Mouse (Mus musculus): Measurements from ENCODE around the gene Slc12a1.

DNA sequence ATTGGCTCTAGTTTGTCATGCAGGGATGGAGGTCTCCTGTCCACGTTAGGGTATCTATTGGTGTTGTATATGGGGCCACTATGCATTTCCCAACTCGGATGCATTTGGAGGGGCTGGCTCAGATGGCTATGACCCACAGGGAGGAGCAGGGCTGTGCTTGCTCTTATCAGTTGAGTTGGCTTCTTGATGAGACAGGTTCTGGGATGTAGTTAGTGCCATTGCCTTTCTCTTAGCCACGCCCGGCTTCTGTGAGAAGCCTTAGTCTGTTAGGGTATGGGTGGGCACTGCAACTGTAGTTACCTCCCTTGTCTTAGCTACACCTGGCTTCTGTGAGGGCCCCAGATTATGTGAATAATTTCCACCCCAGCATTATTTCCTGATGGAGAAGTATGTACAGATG, 79.9 kb downstream of the Slc12a1 start:
- TF ChIP-seq CTCF (IDR thresholded peaks at IDR 0.05; ENCODE audit: low read depth) (no peak), EP300 (optimal IDR thresholded peaks at IDR 0.05) (no peak)
